Mouse (Mus musculus): ENCODE measurements at regions not wholly inside any gene's neighbourhood (a gene's known extent, or its start where the extent isn't known, plus 50 kb on each side); places are given as distances from the start of the nearest gene placed in this dataset.

DNA sequence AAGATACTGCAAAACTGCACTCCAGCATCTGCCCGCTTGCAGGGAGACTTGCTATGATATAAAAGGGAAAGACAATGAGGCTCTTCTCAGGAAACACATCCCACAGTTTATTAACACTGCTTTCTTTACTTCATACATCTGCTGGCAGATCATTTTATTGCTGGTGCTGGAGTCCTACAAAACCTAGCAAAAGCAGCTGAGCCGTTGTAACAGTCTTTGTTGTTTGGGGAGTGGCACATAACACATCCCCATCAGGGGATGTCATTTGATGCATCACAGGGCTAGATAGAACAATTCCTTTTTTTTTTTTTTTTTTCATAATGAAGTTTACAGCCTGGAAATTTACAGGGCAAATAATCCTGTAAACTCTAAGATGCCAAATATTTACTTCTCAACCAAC is 742.2 kb downstream of the Epha4 start:
- no peak for DNase-seq

DNA sequence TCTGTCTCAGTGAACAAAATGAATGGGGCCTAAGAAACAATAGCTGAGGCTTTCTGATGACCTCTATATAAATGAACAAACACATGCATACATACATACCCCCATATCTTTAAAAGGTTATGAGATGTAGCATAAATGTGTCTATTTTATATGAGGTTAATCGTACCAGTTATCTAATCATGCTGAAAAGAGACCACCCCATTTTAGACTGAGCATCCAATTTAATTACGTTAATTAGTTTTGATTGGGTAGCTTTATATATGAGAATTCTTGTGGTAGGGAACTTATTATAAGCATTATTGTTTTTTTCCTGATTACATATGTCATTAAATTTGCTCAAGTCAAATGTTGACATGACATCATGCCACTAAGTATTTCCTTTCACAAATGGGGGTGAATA is 728.0 kb downstream of the Epha4 start:
- DNase-seq: no peak

DNA sequence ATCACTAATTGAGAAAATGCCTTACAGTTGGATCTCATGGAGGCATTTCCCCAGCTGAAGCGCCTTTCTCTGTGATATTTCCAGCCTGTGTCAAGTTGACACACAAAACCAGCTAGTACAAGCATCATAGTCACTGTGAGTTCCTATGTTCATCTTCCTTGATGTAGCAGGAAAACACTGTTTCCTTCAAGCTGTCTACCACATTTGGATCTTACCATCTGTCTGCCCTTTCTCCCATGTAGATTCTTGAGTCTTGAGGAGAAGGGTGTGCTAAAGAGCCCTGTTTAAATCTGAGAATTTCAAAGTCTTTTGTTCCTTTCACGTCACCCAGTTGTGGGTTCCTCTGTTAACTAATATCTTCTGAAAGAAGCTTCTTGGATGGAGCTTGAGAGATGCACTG is 721.5 kb downstream of the Epha4 start:
- no peak for DNase-seq

DNA sequence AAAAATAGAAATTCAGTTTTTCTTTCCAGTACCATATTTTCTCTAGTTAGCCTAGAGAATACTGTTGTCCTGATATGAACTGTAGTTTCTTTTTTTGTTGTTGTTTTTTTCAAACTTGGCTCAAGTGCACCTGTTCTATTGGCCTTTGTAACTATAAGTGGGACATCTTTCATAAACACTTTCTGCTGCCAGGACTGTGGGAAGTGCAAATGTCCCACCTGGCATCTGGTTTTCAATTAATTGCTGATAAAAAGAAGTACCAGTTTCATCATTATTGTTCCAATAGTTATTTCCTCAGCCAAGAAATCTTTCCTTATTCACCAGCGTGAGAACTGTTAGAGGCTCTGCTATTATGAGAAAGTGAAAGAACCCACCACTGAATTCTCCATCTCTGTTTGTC is 695.0 kb downstream of the Epha4 start:
- DNase-seq: no peak

DNA sequence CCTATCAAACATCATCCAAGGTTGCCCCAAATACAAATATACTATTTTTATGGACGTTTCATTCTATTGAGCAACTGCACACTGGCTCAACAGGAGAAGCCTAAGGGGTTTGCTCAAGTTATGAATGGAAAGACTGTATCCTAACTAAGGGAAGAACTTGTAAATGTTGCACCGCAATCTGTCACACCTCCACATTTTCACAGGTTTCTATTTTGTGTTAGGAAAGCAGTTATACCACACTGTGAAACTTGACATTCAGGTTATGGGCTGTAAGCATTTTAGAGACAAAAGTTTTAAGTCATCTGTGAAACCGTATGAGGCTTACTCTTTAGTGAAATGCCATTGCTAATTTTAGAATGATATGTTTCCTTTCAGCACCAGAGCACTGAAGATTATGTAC is 693.3 kb downstream of the Epha4 start:
- no peak for DNase-seq

DNA sequence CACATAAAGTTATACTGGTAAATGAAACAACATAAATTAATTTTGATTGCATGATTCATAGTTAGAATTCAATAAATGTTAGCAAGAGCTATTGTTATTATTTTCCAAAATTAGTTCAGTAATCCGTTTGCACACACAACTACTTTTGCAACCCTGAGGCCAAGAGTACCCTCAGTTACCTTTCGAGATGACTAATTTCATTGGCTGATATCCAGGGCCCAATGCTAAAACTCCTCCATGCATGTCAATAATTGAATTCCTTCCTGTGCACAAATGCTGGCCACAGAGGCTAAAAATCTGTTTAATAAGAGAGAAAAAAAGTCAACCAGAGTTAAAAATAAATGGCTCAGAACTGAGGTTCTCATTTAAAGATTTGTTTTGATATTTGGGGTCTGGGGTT is 685.2 kb downstream of the Epha4 start:
- peak; percentile 16 to 28 for DNase-seq

DNA sequence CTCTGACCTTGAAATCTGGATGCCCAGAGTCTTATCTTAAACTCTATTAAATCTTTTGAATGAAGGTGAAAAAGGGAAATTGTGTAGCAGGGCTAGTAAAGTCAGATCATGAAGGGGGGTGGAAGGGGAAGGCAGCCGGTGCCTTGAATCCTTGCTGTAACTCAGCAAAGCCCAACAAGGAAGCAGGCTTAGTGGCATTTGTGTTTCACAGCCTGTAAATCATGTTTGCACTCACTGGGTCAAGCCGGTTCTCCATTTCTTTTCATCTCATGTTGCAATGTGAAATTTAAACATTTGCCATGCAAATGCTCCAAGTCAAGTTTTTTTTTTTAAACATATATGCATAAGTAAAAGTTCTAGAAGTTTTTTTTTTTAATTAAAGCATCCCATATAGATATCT is 682.6 kb downstream of the Epha4 start:
- DNase-seq: no peak

DNA sequence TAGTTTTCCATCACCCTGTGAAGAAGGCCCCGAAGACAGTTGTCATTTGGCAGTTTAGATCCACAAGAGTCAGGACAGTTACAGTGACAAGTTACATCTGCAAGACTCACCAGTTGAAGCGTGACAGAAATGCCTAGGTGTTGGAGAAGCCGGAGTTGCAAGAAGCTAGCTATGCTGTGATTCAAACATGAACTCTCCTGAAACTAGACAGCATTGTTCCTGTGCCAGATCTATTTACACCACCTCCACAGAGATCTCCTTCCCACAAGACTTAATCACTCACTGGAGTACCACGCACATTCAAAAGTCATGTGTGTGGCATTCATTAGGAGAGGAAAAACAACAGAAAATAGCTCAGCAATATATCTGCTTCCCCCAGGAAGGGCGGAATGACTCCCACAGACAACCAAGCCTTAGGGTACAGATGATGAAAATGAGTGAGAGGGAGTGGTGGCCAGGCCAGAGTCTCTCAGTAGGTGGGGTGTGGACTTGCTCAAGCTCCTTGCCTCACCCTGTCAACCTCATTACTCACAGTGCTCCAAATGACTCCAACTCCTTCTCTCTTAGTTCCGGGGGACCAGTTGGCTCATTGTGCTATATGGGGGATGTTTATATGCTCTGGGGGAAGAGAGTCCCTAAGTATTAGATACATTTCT is 679.7 kb downstream of the Epha4 start:
- DNase-seq: no peak

DNA sequence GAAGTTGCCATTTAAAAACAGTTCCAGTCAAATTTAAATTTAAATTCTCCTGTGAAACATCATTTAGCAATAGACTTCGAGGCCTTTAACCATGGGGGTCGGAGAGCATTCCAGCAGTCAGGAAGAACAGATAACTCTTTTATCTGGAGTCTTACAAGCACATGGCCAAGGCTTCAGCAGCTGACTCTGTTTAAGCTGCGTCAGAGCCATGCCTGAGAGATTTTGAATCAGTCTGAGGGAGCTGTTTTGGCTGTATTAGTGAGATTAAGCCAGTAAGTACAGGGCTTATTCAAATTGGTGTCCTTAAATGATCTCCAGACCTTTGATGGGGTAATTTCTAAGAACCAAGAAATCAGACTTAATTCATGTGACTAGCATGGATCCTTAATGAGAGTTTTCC is 665.5 kb downstream of the Epha4 start:
- no peak for DNase-seq

DNA sequence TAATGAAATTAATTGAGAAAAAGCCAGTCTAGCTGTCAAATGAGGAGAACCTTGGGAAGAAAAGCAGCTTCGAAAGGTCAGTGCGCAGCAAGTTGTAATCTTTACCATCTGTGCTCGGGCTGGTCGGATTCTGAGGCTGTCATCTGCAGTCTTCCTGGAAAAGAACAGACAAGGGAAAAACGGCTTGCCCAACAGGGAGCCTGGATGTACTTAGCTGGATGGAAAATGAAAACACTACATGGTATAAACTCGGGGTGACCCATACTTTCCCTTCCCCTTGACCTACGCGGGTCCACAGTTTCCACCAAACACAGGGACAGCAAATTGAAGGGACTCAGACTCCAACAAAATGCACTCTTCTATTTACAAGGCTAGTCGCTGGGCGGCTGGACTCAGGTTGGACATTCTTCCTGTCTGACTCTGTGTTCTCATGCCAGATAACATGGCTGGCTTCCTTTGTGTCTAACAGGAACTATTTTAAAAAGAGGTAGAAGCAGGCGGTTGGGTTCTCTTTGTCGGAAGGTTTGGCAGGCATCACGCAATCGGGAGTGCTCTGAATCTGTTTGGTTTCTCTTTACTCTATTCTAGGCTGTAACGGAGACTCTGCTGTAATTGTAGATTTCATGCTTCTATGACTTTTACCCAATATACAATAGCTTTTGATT is 648.5 kb downstream of the Epha4 start:
- peak; percentile 45 to 53 for DNase-seq

DNA sequence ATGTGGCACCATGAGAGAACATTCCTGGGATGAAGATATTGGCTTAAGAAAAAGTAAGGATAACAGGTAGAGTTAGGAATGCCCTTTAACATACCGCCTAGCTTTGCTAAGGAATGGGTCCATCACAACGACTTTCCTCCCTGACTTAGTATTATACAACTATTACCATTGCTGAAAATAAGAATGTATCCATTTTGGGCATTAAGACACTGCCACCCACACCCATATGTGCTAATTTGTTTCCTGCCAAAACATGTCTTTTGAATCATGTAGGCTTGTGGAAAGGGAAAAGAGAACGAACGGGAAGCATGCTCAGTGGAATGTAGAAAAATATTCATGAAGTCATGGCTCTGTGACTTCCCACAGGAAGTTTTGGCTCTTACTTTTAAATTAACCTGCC is 641.7 kb downstream of the Epha4 start:
- DNase-seq: no peak

DNA sequence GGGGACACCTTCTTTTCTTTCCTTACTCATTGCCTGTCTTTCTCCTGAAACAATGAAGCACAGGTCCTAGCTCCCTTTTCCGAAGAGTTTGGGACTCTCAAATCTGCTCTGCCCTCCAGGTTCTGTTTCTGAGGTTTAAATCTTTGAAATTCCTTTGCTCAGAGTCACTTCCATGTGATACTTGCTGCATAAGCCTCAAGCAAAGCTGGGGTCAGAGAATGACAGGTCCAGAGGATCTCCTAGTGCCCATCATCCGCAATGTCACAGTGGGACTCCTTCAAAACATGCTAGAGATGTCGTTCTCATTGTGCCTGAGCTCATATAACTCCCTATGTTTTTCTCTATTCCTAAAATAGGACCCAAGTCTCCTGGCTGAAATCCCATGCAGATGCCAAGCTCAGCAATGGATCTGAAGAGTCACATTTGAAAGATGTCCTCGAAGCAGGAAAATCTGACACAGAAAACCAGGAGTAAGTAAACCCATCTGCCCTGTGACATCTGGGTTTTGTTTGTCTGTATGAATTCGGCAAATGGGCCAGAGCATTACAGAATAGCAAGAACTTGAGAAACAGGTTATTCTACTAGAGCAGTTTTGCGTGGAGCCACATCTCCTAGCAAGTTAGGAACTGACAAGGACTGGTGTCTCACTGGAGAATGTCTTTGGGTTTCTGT is 634.6 kb downstream of the Epha4 start:
- no peak for DNase-seq

DNA sequence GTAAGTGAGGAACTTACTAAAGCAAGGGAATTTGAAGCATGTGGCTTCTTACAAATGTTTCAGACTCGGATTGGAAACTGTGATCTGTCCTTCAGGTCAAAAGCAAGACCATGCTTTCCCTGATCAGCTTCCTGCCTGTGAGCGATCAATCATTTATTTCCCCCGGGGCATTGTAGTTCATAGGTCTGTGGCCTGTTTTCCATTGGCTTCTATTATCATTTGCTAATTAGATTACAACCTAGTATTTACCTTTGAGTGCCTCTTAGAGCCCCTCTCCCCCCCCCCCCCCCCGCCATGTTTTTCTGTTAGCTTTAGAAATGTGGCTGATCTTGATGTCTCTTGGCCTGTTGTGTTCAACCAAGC is 634.1 kb downstream of the Epha4 start:
- no peak for DNase-seq

DNA sequence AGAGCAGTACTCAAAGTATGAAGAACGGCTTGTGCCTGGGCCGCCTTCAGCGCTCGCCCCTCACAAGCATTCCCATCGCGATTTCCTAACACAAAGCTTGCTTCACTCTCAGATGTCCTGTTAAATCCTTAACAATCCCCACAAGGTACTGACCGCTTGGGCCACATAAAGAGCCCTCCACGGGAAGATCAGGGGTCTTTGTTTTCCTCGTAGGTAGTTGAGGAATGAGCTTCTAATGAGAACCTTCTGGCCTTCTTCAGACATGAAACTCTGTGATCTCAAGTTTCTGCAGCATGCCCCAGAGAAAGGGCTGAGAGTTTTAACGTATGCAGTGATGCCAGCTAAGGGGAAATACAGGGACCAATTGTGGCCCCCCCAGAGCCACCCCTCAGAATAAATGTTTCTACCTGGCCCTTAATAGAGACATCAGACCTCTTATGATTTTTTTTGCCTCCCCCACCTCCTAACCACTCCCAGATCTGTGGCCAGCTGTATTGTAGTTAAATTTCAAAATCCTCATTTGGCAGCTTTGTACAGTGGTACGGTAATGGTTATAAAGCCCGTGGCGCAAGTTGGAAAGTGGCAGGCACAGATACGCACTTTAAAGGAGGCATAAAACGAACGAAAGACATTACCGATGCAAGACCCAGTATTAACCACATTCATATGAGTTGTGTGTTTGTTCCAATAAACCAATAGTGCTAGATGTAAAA is 618.6 kb downstream of the Epha4 start:
- no peak for DNase-seq

DNA sequence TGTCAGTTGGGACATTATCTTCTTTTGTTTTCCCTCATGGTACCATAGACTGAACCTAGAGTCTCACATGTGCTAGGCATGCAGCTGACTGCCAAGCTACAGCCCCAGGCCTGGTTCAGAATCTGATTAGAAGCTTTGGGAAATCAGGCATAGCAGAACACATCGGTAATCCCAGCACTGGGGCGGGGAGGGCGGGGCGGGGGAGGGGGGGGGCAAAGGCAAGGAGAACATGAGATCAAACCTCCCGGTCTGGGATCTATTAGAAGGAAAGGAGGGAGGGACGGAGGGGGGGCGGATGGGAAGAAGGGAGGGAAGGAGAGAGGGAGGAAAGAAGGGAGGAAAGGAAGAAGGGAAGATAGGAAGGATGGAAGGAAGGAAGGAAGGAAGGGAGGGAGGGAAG is 617.5 kb downstream of the Epha4 start:
- DNase-seq: no peak

DNA sequence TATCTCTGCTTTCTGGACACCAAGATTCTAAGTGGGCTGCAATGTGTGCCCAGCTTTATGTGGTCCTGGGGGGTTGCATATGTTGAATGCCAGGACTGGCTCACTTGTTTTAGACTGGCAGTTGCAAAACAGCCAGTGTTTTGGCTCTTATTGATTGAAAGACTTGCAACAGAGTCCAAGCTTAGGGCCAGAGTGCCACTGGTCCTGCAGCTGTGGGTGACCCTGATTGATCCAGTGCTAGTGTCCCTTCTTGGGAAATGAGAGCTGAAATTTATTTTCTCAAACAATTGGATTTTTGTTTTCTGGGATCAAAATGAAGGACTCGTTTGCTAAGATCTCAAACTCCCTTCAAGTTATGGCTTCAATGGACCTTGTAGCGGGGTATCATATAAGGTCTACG is 603.4 kb downstream of the Epha4 start:
- no peak for DNase-seq

DNA sequence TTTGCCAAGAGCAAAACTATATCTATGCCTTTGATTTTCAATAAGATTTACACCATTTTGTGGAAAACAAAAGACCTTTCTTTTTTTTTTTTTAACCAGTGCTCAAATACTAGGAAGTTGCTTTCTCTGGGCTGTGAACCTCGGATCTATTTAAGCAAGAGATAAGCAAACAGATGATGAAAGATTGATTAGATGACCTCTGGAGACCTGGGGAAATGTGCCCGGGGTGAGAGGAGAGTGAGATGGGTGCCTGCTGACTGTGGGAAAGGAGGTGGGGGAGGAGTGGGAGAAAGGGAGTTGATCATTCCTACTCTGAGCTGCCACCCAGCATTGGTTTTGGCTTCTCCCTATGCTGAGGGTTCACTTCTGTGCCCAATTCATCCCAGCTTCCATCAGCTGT is 595.3 kb downstream of the Epha4 start:
- no peak for DNase-seq

DNA sequence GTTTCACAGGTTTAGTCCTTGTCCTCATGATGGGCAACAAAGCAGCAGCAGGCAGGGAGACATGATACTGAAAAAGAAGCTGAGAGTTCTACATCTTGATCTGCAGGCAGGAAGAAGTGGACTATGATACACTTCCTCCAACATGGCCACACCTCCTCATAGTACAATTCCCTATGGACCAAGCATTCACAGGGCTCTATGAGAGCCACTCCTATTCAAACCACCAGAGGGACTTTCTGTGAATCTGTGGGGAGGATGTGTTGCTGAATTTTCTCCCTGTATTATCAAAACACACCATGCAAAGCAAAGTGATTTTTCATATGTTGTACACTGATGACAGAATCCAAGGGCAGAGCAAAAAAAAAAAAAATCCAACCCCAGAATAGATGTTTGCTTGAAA is 594.3 kb downstream of the Epha4 start:
- no peak for DNase-seq

DNA sequence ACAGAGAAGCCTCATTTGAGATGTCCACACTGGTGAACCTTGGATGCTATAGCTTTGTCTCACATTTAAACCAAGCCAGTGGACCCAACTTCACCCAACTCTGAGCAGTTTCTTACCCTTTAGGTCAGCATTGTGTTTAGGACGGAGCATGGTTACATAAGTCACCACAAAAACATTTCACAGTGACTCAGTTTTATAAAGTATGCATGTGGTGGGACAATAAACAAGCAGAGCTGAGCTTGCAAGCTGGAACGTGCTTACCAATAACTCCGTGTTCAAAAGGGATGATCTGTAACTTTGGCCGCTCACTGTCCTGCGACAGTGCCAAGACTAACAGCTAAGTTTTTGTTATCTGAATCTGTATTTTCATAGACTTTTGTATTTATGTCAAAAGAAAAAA is 587.8 kb downstream of the Epha4 start:
- no peak for DNase-seq

DNA sequence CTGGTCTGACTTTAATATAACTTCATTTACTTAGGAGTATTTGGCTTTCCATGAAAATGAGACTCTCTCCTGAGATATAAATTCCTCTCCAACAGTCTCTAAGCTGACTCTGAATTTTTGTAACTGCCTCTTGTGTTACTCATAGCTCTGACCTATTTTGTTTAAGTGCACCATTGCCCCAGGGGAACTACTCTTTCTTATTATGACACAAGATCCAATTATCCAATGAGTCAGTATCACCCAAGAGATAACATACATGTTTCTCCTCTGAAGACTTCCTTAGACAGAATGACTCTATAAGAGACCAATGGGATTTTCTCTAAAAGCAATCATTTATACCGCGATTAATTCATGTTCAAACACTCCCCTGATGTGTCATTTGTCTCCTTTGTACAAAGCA is 586.9 kb downstream of the Epha4 start:
- DNase-seq: no peak

DNA sequence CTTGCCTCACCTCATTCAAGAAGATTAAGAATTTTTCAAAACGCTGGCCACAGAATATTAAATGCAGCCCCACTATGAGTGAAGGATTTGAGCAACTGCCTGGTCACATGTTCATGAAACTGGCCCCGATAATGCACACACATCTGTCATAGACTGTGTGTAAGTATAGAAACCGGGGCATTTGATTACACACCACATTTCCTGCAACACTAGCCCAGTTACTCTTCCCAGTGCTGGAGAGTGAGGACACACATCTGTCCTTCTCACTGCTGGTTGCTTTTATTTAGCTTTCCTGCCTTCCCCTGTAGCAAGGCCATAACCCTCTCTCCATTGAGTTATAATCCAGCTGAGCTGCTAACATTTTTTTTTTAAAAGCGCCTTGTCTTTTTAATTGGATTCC is 581.4 kb downstream of the Epha4 start:
- DNase-seq: no peak

DNA sequence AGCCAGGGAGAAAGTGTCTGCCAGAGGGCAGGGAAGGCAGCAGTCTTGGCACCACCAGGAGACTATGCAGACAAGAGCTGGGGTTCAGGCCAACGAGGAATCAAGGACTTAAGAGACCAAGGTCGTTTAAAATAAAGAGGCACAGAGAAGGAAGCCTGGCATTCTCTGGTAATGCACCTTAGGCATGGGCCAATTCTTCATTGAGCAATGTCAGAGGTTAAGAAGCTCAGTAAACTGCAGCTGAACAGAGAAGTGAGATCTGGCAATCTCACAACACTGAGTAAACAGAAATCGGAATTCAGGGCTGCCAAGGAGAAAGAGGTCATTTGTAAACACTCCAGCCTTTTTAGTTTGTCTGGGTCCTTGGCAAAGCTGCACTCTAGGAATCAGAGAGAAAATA is 572.2 kb downstream of the Epha4 start:
- DNase-seq: peak; percentile 30 to 52

DNA sequence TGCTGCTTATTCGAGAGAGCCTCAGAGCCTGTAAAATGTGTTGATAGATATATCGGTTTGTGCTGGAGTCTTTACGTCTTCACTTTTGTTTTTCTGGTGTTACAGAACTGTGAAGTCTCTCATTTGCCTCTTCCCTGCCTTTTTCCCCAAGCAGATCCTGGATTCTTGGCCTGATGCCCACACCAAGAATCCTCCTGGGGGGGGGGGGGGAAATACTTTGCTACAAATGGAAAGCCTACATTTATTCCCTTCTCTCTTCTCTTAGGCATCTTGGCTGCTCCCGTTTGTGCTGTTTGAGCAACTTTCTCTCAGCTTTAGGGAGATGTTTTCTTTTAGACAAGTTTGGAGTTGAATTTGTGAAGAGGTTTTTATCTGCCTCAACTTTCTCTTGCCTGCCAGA is 570.8 kb downstream of the Epha4 start:
- DNase-seq: peak; percentile 5

DNA sequence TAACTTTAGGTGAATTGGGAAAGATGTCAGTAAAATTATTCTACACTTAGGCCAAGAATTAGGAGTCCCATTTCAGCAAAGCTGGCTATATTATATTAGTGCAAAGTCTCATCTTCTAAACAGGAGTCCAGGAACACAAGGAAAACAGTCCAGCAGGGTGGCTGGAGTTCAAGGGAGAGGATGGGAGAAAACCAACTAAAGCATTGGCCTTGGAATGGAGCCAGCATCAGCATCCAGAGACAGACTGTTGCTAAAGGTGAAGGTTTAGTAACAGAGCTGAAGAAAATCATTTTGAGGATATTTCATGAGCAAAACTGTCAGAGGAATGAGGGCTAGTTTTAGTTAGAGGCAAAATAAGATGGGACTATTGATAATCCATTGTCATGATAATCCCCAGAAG is 559.9 kb downstream of the Epha4 start:
- DNase-seq: peak; percentile 19 to 24
